Mouse (Mus musculus) CD4-positive, CD25-positive, alpha-beta regulatory T cell, adult 4 months (primary cell): ENCODE results near the gene Nptxr. TPM values are rescaled to one million over a fixed set of nuclear protein-coding genes. Genes with fewer than 3 reads are reported as not detected.

Experiments
- ATAC-seq: one replicate; pipeline ENCODE4 v1.8.0; 2017
- polyA plus RNA-seq, 2 experiments: library from polyadenylated mRNA; unstranded; fragments of 100-300 nt; shearing (Covaris generic); gene quantifications; one replicate each; pipeline ENCODE4 v1.2.1; 2017

Gene Nptxr
- polyA plus RNA-seq, 2 experiments from 2014 or later, result 0.42 TPM; not detected in 1

DNA sequence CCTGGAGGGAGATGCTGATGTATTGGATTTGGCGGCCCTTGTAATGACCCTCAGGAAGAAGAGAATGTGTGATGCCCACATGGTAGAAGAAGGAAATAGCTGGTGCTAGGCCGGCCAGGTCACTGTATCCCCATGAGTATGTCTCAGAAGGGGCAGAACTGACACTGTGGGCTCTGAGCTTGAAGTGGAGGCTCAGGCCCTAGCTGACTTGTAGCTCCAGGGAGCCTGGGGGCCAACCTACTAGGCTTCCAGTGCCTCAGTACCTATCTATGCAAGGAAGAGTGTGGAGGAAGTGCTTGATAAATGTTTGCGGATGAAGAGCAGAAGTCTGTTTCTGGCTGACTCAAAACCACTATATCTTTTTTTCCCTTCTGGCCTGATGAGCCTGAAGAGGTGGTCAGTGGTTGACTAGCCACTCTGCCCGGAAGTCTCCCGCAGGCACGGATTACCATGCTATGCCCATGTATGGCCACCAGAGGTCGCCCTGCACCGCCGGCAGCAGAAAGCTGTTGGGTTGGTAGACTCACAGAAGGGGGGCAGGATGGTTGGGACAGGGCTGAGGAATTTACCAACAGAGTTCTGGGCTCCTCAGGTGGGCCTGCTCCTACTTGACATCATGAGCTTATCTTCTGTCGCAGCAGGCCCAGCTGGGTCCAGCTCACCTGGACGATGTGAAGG, 51.7 kb downstream of the Nptxr start:
- peak; percentile 71 for ATAC-seq

DNA sequence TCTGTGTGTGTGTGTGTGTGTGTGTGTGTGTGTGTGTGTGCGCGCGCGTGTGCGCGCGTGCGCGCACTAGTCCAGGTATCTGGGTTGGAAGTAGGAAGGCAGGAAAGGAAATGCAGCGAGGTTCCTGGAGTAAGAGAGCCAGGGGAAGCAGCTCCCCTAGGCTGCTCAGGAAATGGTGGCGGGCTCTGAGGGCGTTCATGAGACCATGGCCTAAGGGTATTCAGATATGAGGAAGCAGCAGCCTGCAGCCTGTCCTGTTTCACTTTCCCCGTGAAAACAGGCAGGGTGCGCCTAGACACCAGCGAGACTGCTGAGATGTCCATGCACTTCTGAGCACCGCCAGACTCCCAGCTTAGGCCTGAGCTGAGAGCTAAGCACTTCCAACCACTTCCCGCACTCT, 52.8 kb downstream of the Nptxr start:
- no peak for ATAC-seq

- no peak for ATAC-seq
These were observed 54.3 kb downstream of the Nptxr start for GRCm38 (mm10) chr15:79750266-79750665.

- no peak for ATAC-seq
These were observed 55.4 kb downstream of the Nptxr start for GRCm38 (mm10) chr15:79749162-79749561.

GRCm38 (mm10) chr15:79747998-79748397, 56.6 kb downstream of the Nptxr start:
- ATAC-seq, result no peak

DNA sequence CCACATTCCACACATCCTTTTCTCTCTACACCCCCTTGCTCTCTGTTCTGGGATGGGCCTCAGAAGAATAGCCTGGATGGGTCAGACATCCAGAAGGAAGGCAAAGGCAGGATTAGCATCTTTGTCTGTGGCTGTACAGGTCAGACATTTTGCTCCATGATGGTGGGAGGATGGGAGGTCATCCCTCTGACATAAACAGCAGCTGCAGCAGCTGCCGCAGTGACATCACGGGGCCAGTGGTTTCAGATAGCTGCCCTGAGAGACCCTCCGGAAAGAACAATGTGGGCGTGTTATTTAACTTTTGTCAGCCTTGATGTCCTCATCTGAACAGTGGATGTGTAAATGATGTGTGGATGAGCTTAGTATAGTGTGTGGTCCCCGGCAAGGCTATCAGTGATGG, 58.7 kb downstream of the Nptxr start:
- no peak for ATAC-seq

DNA sequence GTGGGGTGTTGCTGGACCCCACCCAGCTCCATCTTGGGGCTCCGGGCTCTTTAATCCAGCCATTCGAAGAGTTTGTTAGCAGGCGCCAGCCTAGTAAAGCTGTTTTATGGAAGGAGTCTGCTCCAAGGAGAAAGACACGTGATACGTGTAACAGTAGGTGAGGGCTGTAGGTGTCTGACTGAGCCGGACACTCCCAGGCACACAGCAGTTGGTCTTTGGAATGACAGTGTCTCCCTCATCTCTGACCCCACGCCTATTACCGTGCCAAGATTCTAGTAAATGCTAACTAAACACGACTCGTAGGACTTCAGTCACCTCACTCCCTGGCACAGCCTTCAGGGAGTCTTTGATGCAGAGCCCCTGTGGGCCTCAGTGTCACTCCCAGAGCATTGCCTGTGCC, 59.3 kb downstream of the Nptxr start:
- no peak for ATAC-seq

- ATAC-seq, result no peak
These were observed 59.8 kb downstream of the Nptxr start for GRCm38 (mm10) chr15:79744742-79745141.

GRCm38 (mm10) chr15:79744001-79744400, 60.6 kb downstream of the Nptxr start:
- no peak for ATAC-seq

DNA sequence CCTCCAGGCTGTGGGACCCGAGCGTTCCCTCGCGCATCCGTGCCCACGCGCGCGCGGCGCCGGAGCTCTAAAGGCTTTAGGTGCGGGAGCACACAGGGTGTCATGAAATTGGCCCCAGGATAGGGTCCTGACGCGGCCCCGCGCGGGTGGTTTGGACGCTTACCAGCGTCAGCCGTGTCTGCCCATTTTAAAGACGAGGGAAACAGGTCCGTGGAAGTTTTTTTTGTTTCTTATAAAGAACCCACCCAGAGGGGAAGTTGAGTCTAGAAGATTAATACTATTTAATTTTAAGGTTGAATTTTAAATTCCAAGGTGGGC, 61.9 kb downstream of the Nptxr start:
- no peak for ATAC-seq

DNA sequence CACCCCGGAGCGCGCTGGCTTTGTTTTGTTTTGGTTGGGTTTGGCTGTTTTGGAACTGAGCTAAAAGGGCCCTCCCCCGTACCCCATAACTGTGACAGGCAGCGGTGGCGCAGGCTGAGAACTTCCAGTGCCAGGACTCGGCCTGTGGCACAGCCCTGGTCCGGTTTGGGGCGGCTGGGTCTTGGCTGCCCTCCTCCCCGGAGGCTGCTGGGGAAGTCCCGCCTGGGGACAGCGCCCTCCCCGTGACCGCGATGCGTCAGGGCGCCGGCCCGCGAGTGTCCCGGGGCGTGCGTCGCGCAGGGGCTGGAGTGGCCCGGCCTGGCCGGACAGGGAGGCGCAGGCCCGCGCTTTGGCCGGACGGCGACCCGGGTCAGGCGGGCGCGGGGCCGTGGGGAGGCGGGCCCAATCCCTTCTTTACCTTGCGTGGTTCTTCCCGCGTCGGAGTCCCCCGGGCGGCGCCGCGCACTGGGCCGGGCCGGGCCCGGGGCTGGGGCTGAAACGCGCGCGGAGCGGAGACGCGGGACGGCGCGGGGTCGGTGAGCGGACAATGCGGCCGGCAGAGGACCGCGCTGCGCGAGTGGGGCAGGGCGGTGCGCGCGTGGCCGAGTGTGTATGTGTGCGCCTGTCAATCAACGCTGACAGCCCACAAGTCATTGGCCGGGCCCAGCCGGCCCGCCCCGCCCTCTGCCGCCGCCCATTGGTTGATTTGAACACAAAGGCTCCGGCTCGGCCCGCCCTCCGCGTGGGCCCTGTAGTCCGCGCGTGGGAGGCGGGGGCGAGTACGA, 62.5 kb downstream of the Nptxr start, which contains the start of gene Sun2:
Gene Sun2, minus strand, starts transcription at position 616 of the 785 bp plus-strand sequence.
- ATAC-seq, result peak; percentile 61

DNA sequence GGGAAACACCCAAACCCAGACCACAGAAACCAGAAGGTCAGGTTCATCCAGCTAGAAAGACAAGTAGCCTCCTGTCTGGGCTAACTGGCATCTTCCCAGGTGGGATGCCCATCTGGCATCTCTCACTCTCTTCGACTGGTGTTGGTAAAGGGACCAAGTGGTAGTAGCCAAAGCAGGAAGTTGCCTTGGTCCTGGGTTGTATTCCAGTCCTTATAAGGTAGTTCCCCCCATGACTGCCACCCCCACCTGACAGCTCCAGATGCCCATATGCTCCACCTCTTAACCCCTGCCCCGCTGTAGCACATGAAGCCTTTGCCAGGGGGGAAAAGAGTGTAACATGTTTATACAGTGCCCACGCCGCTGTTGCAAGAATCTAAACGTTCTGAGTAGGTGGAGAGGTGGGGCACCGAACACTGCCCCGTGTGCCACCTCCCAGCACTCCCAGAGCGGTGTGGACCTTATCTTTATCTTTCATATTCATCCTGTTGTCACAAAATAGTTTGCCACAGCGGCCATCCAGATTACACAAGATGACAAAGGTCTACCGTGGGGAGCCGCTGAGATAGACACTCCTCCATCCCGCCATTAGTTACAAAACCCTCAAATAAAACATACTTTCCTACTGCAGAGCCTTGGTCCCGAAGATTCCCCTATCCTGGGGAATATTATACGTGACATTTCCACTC, 63.2 kb downstream of the Nptxr start:
- ATAC-seq, result peak; percentile 56

DNA sequence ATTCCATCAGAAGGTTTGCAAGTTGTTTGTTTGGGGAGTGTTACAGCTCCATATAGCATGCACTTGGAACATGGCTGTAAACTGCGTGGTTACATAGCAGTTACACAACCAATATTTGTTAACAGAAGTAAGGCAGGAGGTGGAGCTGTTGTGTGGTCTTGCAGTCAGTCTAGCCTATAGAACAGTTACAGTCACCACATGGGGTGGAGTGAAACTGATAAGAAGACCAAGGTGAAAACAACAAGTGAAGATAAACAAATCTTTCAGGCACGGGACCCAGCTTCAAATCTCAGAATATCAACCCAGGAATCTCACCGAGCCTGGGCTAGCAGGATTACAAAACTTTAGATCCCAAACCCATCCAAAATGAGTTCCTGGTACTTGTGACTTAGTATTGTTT, 63.8 kb downstream of the Nptxr start:
- ATAC-seq, result no peak

Other genes with a start within 250 kb of the Nptxr start
- gene Dmc1, start 199.7 kb downstream of the Nptxr start, polyA plus RNA-seq, result not detected
- gene Fam227a, start 145.8 kb downstream of the Nptxr start, polyA plus RNA-seq, result under 1 TPM; 0.15 to 0.50 TPM
- gene Cby1, start 145.6 kb downstream of the Nptxr start, polyA plus RNA-seq, result 10 to 100 TPM; 16.1 to 16.3 TPM
- 100 to 1,000 TPM; 183 to 185 TPM for gene Tomm22, start 133.9 kb downstream of the Nptxr start, polyA plus RNA-seq
- 1 to 10 TPM; 4.2 to 6.8 TPM for gene Josd1, start 116.8 kb downstream of the Nptxr start, polyA plus RNA-seq
- gene Gtpbp1, start 113.9 kb downstream of the Nptxr start, polyA plus RNA-seq, result 10 to 100 TPM; 21.0 to 21.6 TPM
- 10 to 100 TPM; 12.8 to 20.2 TPM for gene Sun2, start 62.2 kb downstream of the Nptxr start, polyA plus RNA-seq
- 10 to 100 TPM in 1 of 2 experiments, 1 to 10 TPM in 1; 6.9 to 10.4 TPM for gene Dnal4, start 26.9 kb downstream of the Nptxr start, polyA plus RNA-seq
- gene Npcd, start 29.5 kb upstream of the Nptxr start, polyA plus RNA-seq, result not detected
- gene Cbx6, start 29.9 kb upstream of the Nptxr start, polyA plus RNA-seq, result 10 to 100 TPM in 1 of 2 experiments, 1 to 10 TPM in 1; 9.2 to 14.5 TPM
- 100 to 1,000 TPM; 560 to 705 TPM for gene Apobec3, start 86.9 kb upstream of the Nptxr start, polyA plus RNA-seq
- 10 to 100 TPM; 48.1 to 54.3 TPM for gene Cbx7, start 166.4 kb upstream of the Nptxr start, polyA plus RNA-seq
- 1 to 10 TPM; 1.4 to 2.8 TPM for gene Pdgfb, start 210.2 kb upstream of the Nptxr start, polyA plus RNA-seq